Mouse (Mus musculus): ENCODE measurements around the gene Timp3. TPM values are rescaled to one million over a fixed set of nuclear protein-coding genes. Genes with fewer than 3 reads are reported as not detected.

Timp3 gene
- total RNA-seq, 2 experiments from 2014 or later = 63.7 to 64.9 TPM

DNA sequence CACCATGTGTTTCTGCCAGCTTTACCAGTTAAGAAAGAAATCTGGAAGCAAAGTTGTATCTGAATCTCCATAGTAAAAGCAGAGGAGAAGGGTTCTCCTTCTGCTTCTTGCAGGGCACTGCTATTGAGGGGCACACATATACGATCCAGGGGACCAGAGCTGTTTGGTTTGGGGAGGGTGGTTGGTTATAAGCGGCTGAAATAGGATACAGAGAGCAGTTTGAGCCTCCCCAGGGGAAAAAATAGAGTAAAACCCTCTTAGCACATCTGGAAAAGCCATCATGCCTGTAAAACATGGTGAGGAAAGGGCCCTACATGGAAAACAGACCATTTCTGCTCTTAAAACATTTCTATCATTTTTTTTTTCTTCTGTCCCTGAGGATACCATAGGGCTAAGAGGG, 21.7 kb upstream of the Timp3 start:
- TF ChIP-seq CTCF (IDR thresholded peaks at IDR 0.05) = no peak
- intact Hi-C loops (cut with DNase I) = no loop called here
- no peak for DNase-seq (ENCODE audit: extremely low spot score in 1 of 2, low spot score in 2 of 2)
- H3K4me3 ChIP-seq = no peak overlapping the region
- no peak overlapping the region for H3K27ac ChIP-seq

DNA sequence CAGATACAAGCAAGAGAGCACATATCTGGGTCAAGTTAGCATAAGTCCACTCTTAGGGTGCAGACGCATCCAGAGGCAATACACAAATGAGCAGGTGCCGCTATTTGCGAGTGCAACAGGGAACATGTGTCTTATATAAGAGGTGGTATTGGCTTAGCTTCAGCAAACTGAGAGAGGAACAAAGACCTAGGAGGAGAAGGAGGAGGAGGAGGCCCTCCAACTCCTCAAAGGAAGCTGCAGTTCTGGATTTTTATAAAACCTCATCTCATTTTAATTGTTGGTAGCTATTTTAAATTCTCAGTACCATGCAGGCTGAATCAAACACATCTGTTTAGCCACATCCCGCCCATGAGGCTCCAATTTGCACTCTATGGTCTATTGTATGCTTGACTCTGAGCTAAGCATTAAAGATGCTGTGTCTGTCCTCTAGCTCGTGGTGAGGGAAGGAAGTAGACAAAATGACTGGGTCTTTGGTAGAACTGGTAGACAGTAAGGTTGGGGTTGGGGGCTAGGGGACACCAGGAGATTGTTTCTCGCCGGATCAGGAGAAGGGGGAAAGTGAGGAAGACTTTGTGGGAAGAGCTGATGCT, 20.5 kb upstream of the Timp3 start:
- Histone ChIP-seq H3K27ac (no peak overlapping the region), H3K4me3 (no peak overlapping the region)
- DNase-seq (ENCODE audit: extremely low spot score in 1 of 2, low spot score in 2 of 2) = no peak
- intact Hi-C loops (cut with DNase I) = no loop called here
- no peak for TF ChIP-seq CTCF (IDR thresholded peaks at IDR 0.05)

DNA sequence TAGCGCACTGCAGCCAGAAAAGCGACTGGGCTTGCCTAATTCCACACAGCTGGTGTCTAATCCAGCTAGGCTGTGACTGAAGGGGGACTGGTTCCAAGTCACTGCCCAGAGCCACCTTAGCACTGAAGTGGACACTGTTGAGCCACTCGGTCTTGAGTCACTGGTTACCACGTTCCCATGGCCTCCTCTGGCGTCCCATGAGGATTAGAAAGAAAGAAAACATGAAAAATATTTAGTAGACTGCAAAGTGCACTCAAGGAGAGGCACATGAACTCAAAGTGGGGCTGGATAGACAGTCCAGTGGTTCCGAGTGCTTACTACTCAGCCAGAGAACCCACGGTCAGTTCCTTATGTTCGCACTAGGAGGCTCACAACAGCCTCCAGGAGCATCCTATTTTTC, 18.9 kb upstream of the Timp3 start:
- DNase-seq (ENCODE audit: extremely low spot score in 1 of 2, low spot score in 2 of 2) = no peak
- no peak; the same call in 1 of the 2 replicates for TF ChIP-seq CTCF (IDR thresholded peaks at IDR 0.05)
- Histone ChIP-seq H3K4me3 (no peak overlapping the region), H3K27ac (no peak overlapping the region)
- intact Hi-C loops (cut with DNase I) = no loop called here

DNA sequence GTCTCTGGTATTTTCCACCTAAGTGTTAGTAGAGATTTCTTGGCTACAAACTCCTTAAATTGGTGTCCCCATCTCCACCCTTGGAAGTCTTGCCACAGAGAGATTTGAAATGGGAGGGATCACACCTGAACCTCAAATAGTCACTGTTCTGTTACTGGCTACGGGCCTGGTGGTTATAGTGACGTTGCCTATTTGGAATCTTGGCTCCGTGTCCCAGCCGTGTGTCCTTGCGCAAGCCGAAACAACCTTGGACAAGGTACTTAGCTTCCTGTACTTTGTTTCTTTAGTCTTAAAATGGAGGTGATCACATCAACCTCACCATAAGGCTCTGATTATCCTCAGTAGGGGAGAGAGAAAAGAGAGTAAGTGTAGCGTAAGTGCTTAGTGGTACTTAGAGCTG, 13.7 kb upstream of the Timp3 start:
- DNase-seq (ENCODE audit: extremely low spot score in 1 of 2, low spot score in 2 of 2) = no peak
- intact Hi-C loops (cut with DNase I) = no loop called here
- no peak for TF ChIP-seq CTCF (IDR thresholded peaks at IDR 0.05)
- Histone ChIP-seq H3K4me3 (no peak overlapping the region), H3K27ac (no peak overlapping the region)

DNA sequence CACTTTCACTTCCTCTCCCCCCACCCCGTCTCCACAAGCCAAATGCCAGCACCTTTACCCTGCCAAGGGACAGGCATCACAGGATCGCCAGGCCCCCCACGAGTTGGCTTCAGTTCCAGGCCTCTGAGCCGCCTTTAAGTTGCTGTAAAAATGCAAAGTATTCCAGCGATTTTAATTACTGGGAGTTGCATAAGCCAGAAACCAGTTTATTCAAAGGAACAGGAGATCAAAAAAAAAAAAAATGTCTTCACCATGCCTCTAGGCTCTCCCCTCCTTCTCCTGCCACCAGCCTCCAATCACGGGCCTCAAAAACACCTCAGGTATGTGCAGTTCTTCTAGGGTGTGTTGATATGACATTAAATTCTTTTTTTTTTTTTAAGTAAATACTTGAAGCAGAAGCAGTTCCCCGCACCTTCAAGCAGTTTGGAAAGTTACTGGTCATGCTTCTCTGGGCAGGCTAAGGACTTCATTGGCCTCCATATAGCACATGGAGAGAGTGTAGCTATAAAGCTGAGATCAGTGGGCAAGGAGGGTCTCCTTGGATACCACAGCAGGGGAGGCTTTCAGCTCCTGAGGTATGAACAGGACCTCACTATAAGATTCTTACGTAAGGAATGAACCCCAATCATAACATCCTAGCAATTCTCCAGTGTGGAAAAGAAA, 9.9 kb upstream of the Timp3 start:
- TF ChIP-seq CTCF (IDR thresholded peaks at IDR 0.05) = no peak
- Histone ChIP-seq H3K4me3 (no peak overlapping the region), H3K27ac (no peak overlapping the region)
- DNase-seq (ENCODE audit: extremely low spot score in 1 of 2, low spot score in 2 of 2) = no peak
- intact Hi-C loops (cut with DNase I) = no loop called here

DNA sequence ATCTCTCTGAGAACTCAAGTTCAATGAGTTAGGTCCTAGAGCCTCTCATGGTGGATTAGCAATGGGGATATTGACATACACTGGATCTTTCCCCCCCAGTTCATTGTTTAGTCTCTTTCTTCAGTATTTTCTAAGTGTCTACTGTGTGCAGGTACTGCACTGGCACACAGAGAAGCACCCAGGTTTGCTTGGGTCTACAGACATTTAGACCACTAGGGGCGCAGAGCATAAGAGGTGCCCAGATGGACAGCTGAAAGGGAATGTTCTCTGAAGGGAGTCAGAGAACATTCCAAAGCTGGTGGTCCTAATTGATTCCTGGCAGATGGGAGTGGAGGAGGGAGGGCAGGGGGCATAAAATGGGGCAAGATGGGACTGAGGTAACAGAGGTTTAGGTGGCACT, 6.3 kb upstream of the Timp3 start:
- intact Hi-C loops (cut with DNase I) = no loop called here
- Histone ChIP-seq H3K4me3 (no peak overlapping the region), H3K27ac (no peak overlapping the region)
- peak; percentile 26 for TF ChIP-seq CTCF (IDR thresholded peaks at IDR 0.05)
- DNase-seq (ENCODE audit: extremely low spot score in 1 of 2, low spot score in 2 of 2) = no peak

DNA sequence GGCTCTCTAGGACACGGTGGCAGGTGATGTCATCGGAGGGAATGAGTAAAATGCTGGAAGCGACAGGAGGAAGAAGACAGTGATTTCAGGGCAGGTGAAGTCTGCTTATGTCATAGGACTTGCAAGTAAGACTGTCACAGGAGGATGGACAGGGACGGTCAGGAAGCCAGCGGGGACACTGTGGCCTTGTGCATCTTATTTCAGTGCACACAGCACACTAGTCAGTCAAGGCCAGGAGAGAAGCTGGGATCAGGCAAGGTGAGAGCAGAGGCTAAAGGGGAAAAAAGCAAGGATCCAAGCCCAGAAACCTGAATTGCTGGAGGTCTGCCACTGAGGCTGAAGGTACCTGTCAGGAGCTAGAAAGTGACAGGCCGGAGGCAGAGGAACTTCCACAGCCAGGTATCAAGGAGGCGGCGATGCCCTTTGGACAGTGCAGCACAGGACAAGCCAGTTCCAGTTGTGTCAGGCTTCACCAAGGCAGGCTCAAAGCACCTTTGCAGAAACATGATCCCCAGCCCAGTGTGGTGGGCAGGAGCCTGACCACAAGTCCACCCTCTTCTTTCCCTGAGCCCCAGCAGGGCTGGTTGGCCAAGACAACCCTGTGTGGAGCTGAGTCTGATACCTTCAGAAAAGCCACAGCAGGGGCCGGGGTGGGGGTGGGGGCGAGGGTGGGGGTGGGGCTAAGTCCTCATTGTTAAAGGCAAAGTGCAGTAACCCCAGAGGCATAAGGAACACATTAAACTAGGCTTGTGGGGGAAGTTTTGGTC, 5.4 kb upstream of the Timp3 start:
- H3K4me3 ChIP-seq = no peak overlapping the region
- intact Hi-C loops (cut with DNase I) = loop anchor here (5.0 kb wide), 1 partner anchor 327 kb away; no protein-coding TSS in a partner anchor
- no peak for DNase-seq (ENCODE audit: extremely low spot score in 1 of 2, low spot score in 2 of 2)
- TF ChIP-seq CTCF (IDR thresholded peaks at IDR 0.05) = no peak
- H3K27ac ChIP-seq = no peak overlapping the region

DNA sequence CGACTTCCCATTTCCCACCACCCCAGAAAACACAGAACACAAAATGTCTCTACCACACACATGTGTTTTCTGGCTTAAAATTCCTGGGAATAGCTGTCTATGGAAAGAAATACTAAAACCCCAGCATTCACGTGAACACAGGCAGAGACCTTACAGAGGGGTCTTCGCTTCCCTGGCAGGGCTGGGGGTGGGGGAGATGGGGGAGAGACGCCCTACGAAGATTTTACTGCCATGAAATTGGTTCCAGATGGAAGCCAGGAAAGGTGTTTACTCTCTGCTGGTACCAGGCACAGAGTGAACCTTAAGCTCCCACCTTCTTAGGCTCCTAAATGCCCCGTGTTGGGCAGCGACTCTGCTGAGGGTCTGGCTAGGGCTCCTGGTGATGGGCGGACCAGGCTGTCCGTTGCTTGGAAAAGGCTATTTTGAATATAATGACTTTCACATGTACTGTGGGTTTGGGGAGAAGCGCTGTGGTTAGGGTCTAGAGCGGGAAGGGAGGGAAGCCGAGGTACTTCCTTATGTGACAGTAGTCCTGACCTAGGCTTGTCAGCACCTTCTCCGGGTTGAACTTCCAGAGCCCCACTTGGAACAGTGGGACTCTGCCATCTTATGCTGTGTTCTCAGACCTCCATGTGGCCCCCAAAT, 4.6 kb upstream of the Timp3 start:
- H3K27ac ChIP-seq = no peak overlapping the region
- no peak for DNase-seq (ENCODE audit: extremely low spot score in 1 of 2, low spot score in 2 of 2)
- H3K4me3 ChIP-seq = 0 out of 2 replicates have a peak overlapping the region, but pooled peaks have one; percentile 4
- no peak for TF ChIP-seq CTCF (IDR thresholded peaks at IDR 0.05)
- intact Hi-C loops (cut with DNase I) = loop anchor here (1.0 to 5.0 kb wide), 4 partner anchors 113 to 328 kb away; no protein-coding TSS in a partner anchor

DNA sequence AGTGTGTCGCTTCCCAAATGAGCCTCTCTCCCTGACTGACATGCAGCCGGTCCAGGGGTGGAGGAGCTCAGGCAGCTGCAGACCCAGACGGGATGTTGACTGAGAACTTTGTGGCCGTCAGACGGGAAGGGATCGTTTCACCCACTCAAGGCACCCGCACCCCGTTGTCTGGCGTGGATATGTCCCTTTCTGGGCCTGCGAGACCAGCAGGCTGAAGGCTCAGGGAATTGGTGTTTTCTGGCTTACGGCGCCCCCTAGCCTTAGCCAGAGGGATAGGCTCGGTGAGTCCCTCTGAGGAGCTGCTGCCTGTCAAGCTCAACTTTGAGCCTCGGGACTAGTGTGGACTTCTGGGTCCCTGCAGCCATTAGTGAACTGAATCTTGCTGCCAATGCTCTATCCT, 4.1 kb upstream of the Timp3 start:
- DNase-seq (ENCODE audit: extremely low spot score in 1 of 2, low spot score in 2 of 2) = peak; percentile 72 to 78
- 0 out of 2 replicates have a peak overlapping the region, but pooled peaks have one; percentile 4 for H3K4me3 ChIP-seq
- peak; percentile 99 for TF ChIP-seq CTCF (IDR thresholded peaks at IDR 0.05)
- H3K27ac ChIP-seq = no peak overlapping the region
- intact Hi-C loops (cut with DNase I) = loop anchor here (1.0 to 5.0 kb wide), 4 partner anchors 113 to 329 kb away; no protein-coding TSS in a partner anchor

DNA sequence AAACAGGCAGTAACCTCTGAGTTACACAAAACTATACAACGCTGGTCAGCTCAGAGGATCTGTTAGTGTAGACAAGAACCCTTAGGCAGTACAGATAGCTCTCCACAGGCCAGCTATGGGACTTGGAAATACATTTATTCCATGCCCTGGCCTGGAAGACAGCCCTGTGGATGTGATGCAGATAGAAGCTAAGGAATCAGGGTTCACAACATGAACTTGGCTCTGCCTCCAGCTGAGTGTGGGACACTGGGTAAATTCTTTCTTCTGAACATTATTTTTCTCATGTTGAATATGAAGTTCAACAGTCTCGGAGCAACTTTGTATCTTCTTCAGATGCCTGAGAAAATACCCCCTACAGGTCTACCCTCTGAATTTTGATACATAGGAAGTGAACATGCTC, 2.9 kb upstream of the Timp3 start:
- H3K27ac ChIP-seq = no peak overlapping the region
- intact Hi-C loops (cut with DNase I) = loop anchor here (2.0 to 5.0 kb wide), 3 partner anchors 115 to 330 kb away; no protein-coding TSS in a partner anchor
- no peak for DNase-seq (ENCODE audit: extremely low spot score in 1 of 2, low spot score in 2 of 2)
- H3K4me3 ChIP-seq = no peak overlapping the region
- no peak for TF ChIP-seq CTCF (IDR thresholded peaks at IDR 0.05)

DNA sequence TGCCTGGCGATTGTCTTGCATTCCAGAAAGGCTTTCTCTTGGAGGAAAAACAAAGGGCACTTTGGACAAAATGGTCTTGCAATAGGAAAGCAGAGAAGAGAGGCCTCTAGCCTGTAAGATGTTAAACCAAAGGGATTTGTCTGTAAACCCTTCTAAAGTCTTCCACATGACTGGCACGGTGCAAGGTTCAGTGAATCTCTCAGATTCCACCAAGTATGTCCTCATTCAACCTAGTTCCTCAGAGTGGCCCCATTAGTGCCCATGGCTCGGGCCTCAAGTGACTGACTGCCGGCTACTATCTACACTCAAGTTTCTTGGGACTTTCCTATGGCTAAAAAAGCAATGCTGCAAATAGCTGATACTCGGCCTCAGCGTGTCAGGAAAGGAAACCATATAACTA, 1.8 kb upstream of the Timp3 start:
- intact Hi-C loops (cut with DNase I) = loop anchor here (5.0 kb wide), 1 partner anchor 331 kb away; no protein-coding TSS in a partner anchor
- DNase-seq (ENCODE audit: extremely low spot score in 1 of 2, low spot score in 2 of 2) = no peak
- Histone ChIP-seq H3K4me3 (no peak overlapping the region), H3K27ac (no peak overlapping the region)
- no peak for TF ChIP-seq CTCF (IDR thresholded peaks at IDR 0.05)
